In the genomic region with DNA sequence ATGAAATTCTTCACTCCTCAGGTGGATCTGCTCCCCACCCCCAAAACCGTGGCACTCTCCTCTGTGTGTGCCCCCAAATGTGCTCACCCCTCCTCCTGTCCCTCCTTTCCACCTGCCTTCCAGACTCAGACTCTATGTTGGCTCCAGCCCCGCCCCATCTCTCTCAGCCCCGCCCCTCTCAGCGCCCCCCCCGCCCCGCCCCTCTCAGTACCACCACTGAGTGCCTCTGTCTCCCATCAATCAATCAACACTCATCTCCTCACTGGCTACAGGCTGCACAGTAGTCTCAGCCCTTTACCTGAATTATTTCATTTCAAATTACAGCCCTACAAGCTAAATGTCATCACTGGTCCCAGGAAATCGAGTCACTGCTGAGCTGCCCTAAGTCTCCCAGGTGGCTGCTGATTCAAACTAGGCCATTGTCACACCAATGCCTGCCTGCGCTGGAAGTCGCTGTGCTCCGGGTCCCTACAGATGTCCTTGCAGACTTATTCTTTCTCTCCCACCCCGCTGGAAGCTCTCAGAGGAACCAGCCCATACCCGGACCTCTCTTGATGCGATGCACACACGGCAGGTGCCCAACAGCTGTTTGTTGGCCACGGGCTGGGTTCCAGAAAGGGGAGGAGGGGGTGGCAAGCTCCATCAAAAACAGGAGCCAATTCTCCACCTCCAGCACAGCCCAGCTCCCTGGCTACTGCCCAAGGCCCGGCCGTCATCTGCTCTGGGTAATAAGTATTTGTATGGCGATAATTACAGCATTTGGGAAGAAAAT, we compare ENCODE assay signal across 9 mouse cellular contexts. TPM values are rescaled to one million over a fixed set of nuclear protein-coding genes. Genes with fewer than 3 reads are reported as not detected.
DNase-seq lines count a peak whose midpoint lies in the region; ATAC-seq and TF ChIP-seq lines count a peak whose summit lies in the region.
"Had no signal": no experiment of that assay in that cellular context is flagged by ENCODE, and none has a peak within 500 bp of the region (broad histone marks: within the 10 kb centered on the region; RNA-seq: fewer than 3 reads in every experiment).

No protein-coding gene starts in this region.

- peaks cover 48% of the 10 kb centered on the region for H3K27me3 ChIP-seq in lung, embryonic 16.5 days (ENCODE audit: control insufficient read depth, insufficient read depth, low read depth, low read length)
- no peaks in the 10 kb centered on the region for H3K27me3 ChIP-seq in midbrain, postnatal 0 days (ENCODE audit: insufficient read depth, low read length)

- H3K4me3 ChIP-seq in lung, embryonic 16.5 days (ENCODE audit: low read length): no peak overlapping the region
- H3K4me3 ChIP-seq in left cerebral cortex, adult 2 months: peak overlapping the region; percentile 11; the same call in 1 of the 2 replicates
- H3K4me3 ChIP-seq in midbrain, postnatal 0 days (ENCODE audit: low read depth, low read length): peak overlapping the region; percentile 24
- H3K4me3 ChIP-seq: limb, embryonic 15.5 days had no signal

- peak; percentile 90 to 96 for DNase-seq in cerebellum, postnatal 10 days
- no peak for DNase-seq in cerebellum, adult 11-12 months
- no peak for DNase-seq in lung, postnatal 25 days (ENCODE audit: low spot score)
- DNase-seq in left cerebral cortex, adult 2 months (ENCODE audit: extremely low spot score in 1 of 2, low spot score in 2 of 2): peak; percentile 41 to 53
- DNase-seq in midbrain, postnatal 0 days (ENCODE audit: low spot score): peak; percentile 85
- no peak for DNase-seq in testis, postnatal 10 days (ENCODE audit: low spot score)
- no peak for DNase-seq in gastrocnemius, adult 8-10 months (ENCODE audit: low spot score in 2 of 2)

- TF ChIP-seq CTCF in left cerebral cortex, adult 2 months (IDR thresholded peaks at IDR 0.05): no peak
- TF ChIP-seq CTCF in midbrain, postnatal 0 days (IDR thresholded peaks at IDR 0.05): no peak

- peak overlapping the region; percentile 11; the same call in 1 of the 2 replicates for H3K4me2 ChIP-seq in lung, embryonic 16.5 days (ENCODE audit: low read depth, low read length)
- peak overlapping the region; percentile 78 for H3K4me2 ChIP-seq in midbrain, postnatal 0 days (ENCODE audit: low read depth, low read length, poor library complexity, severe bottlenecking)
- H3K4me2 ChIP-seq: limb, embryonic 15.5 days had no signal

- intact Hi-C loops in left cerebral cortex, adult 2 months (cut with DNase I): no loop called here

- no peak overlapping the region for H3K9ac ChIP-seq in lung, embryonic 16.5 days (ENCODE audit: low read length)
- H3K9ac ChIP-seq in midbrain, postnatal 0 days (replicated peaks; ENCODE audit: low read length, poor library complexity, severe bottlenecking): peak overlapping the region; percentile 36; the same call in 1 of the 2 replicates
- H3K9ac ChIP-seq: limb, embryonic 15.5 days had no signal

- 3% methylated on average over 18 of the region's 18 CpGs for WGBS in lung, embryonic 16.5 days
- WGBS in midbrain, postnatal 0 days: 5% methylated on average over 18 of the region's 18 CpGs

- H3K4me1 ChIP-seq in lung, embryonic 16.5 days (replicated peaks; ENCODE audit: control insufficient read depth, insufficient read depth, low read length): peaks cover 3% of the 10 kb centered on the region; the same call in 1 of the 2 replicates
- peaks cover 23% of the 10 kb centered on the region for H3K4me1 ChIP-seq in midbrain, postnatal 0 days (ENCODE audit: insufficient read depth, low read length)

- no peak for ATAC-seq in lung, embryonic 16.5 days (ENCODE audit: low read depth)
- peak; percentile 31; the same call in 1 of the 2 replicates for ATAC-seq in midbrain, postnatal 0 days (ENCODE audit: low FRiP score)

- no peaks in the 10 kb centered on the region for H3K9me3 ChIP-seq in lung, embryonic 16.5 days (ENCODE audit: control insufficient read depth, low read length)
- H3K9me3 ChIP-seq in midbrain, postnatal 0 days (ENCODE audit: low read length): no peaks in the 10 kb centered on the region
- H3K9me3 ChIP-seq: limb, embryonic 15.5 days had no signal

- no peak overlapping the region for H3K27ac ChIP-seq in lung, embryonic 16.5 days (ENCODE audit: low read length)
- no peak overlapping the region for H3K27ac ChIP-seq in left cerebral cortex, adult 2 months
- no peak overlapping the region for H3K27ac ChIP-seq in midbrain, postnatal 0 days (ENCODE audit: low read depth, low read length)
- H3K27ac ChIP-seq: limb, embryonic 15.5 days had no signal

- no peaks in the 10 kb centered on the region for H3K36me3 ChIP-seq in lung, embryonic 16.5 days (ENCODE audit: control insufficient read depth, insufficient read depth, low read length)
- H3K36me3 ChIP-seq in midbrain, postnatal 0 days (ENCODE audit: insufficient read depth, low read length): no peaks in the 10 kb centered on the region
- H3K36me3 ChIP-seq: limb, embryonic 15.5 days had no signal

RNA-seq across cellular contexts. Expression of gene Slit1, which starts 5.6 kb away (rescaled TPM):
- 0.11 and 0.14 TPM in 2 replicates for polyA plus RNA-seq in lung, embryonic 16.5 days (2015; fragmentation: Nextera tagmentation; extraction: Ambion mirVana)
- 10 to 100 TPM; 59.0 to 60.6 TPM for total RNA-seq in left cerebral cortex, adult 2 months (2021)
- total RNA-seq in midbrain, postnatal 0 days (2014; rRNA removed): 72.3 and 74.2 TPM in 2 replicates
- 15.4 and 17.0 TPM in 2 replicates for polyA plus RNA-seq in midbrain, postnatal 0 days (2015; fragmentation: Nextera tagmentation; extraction: Ambion mirVana)
- 1 to 10 TPM in 1 of 4 experiments, under 1 TPM in 3; 0.21 to 1.7 (median 0.76) TPM for total RNA-seq in gastrocnemius, adult 8-10 months (2022)

Comparison
In these comparisons a context has a peak if more than half of its experiments do, and no peak if none do; other contexts are left out.
1. DNase-seq: peak in cerebellum, postnatal 10 days (2 of 2), left cerebral cortex, adult 2 months (2 of 2) and midbrain, postnatal 0 days (single experiment); none in cerebellum, adult 11-12 months (single experiment), lung, postnatal 25 days (single experiment), testis, postnatal 10 days (single experiment) and gastrocnemius, adult 8-10 months (0 of 2).
2. RNA of gene Slit1, which starts 5.6 kb away (total RNA-seq): 72.3 to 74.2 TPM in midbrain, postnatal 0 days and 59.0 to 60.6 TPM in left cerebral cortex, adult 2 months; 0.21 to 1.7 TPM in gastrocnemius, adult 8-10 months; every median in the first group is over 10 times any median in the second.